Mouse (Mus musculus) embryo, embryonic 11.5 days (tissue): ENCODE data around the gene Gpr84.
"Not testable (repeated sequence)": the region's sequence is repeated elsewhere in the genome, so short reads cannot be mapped to it uniquely, and the experiment has no call there.

Source experiments
- DNase-seq: peaks from one replicate; pipeline ENCODE4 v3.0.0-alpha.2; 2012; ENCODE audit warnings: low read depth, low spot score

Gpr84 gene

GRCm38 (mm10) chr15:103289600-103289999, 20.8 kb downstream of the Gpr84 start:
- no peak for DNase-seq

GRCm38 (mm10) chr15:103285778-103286417, 24.5 kb downstream of the Gpr84 start:
- no peak for DNase-seq

- no peak for DNase-seq
These were observed 25.8 kb downstream of the Gpr84 start for GRCm38 (mm10) chr15:103284647-103285046.

DNA sequence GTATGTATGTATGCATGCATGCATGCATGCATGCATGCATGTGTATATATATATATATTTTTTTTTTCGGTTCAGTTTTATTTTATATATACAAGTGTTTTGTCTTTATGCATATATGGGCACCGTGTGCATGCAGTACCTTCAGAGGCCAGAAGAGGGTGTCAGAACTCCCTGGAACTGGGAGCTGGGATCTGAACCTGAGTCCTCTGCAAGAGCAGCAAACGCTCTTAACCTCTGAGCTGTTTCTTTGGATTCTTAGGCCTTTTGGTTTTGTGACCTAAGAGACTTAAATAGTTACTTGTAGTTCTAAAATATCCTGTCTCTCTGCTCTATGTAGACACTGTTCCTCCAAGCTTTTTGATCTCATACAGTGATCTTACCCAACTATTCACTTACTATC, 26.3 kb downstream of the Gpr84 start:
- DNase-seq: no peak

DNA sequence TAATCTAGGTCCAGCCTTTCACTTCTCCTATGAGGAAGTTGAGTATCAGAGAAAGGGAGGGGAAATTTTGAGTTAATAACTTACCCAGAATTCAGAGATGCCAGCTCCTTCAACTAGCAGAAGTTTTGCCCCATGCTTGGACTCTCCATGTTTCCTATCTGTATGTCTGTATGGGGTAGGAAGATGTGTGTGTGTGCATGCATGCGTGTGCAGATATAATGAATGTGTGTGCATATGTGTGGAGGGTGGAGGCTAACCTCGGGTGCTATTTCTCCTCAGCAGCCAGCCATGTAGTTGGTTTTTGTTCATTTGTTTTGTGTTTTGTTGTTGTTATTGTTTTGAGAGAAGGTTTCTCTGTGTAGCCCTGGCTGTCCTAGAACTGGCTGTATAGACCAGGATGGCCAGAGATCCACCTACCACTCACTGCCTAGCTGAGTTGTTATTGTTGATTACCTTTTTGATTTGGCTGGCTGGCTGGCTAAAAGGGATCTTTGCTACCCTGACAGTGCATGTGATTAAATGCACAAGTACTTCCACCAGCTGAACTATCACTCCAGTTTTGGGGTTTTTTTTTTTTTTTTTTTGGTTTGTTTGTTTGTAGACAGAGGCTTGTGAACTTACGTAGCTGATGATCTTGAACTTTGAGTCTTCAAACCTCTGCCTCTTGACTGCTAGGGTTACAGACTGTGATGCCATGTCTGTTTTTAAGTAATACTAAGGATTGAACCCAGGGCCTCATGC, 28.8 kb downstream of the Gpr84 start:
- DNase-seq: no peak

DNA sequence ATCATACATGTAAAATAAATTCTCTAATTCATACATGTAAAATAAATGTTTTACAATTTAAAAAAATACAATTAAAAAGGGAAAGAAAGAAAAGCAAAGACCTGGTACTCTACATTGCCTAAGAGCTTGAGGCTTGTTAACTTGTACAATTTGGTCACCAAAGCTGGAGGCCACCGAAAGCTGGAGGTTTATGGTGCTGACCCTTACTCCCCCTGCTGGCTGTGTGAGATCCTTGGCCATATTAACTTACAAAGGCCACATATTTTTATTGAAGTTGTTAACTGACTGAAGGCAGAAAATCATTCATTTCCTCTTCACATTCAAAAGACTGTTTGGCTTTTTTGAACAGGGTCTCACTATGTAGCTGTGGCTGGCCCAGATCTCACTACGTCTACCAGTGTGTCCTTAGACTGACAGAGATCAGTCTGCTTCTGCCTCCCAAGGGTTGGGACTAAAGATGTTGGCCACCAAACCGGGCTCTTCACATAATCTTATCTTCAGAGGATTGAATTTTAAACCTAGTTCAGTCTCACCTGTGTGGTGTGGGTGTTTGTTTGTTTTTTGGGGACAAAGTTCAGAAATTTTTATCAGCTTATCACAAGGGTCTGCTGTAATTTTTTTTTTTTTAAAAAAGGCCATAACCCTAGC, 29.5 kb downstream of the Gpr84 start:
- no peak for DNase-seq

DNA sequence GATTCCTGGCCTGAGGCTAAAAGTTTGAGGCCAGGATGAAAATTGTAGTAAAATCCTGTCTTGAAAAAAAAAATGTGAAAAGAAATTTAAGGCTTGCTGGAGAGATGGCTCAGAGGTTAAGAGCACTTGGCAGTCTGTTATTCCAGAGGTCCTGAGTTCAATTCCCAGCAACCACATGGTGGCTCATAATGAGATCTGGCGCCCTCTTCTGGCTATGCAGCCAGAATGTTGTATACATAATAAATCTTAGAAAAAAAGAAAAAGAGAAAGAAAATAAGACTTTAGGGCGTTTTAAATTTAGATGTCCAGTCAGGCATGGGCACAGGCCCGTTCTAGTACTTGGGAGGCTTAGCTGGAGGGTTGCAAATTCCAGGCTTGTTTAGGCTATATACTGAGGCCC, 30.7 kb downstream of the Gpr84 start:
- no peak for DNase-seq

GRCm38 (mm10) chr15:103277949-103278348, 32.5 kb downstream of the Gpr84 start:
- no peak for DNase-seq

GRCm38 (mm10) chr15:103275943-103276342, 34.5 kb downstream of the Gpr84 start:
- DNase-seq: not testable (repeated sequence)

DNA sequence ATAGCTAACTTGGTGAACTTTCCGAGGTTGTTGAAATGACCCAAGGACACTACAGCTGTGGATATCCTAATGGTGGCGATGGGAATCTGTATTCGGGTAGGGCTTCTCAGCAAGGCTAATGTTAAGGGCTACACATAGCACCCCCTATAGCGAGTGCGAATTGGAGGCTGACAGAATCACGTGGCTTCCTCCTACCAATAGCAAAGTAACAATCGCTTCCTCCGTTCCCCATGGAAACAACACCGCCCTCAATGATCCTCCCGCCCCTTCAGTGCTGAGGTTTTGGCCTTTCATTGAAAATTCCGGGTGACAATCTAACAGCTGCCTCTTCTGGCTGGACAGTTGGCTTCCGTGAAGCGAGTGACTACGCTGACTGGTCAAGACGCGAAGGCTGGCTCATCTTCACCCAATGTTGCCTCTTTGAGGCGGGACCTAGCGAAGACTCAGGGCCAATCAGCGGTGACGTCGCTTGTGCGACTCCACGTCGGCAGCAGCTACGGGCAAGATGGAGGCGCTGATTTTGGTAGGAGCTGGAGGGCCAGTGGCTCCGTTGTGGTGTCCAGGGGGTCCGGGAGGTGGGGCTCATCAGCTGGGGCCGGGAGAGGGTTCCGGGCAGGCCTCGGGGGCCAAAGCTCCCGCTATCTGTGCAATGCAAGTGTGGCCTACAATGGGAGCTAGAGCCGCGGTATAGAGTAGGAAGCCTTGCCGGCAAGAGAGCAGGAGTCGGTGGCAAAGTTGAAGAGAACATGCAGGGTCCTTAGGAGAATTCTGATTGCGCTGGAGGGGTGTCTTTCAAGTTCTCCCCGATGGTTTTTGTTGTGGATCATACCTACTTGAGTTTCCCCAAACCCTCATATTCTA, 37.8 kb downstream of the Gpr84 start, which contains the start of gene Copz1:
Copz1 (plus strand) TSS at position 296 of the 861 bp plus-strand sequence.
- DNase-seq: peak; percentile 96

- no peak for DNase-seq
These were observed 41.5 kb downstream of the Gpr84 start for GRCm38 (mm10) chr15:103268903-103269302.

DNA sequence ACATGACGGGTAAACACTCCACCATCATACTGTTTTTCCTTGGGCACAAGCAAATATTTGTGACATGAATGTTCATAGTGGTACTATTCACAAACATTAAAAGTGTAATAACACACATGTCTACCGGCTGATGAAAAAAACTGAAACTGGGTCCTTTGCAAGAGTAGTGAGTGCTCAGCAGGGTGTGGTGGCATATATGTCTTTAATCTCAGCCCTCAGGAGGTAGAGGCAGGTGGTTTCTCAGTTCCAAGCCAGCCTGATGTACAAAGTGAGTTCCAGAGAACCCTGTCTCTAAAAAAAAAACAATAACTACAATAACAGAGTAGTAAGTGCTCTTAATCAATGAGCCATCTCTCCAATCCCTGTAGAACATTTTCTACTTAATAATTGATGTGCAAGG, 45.6 kb downstream of the Gpr84 start:
- DNase-seq: no peak

DNA sequence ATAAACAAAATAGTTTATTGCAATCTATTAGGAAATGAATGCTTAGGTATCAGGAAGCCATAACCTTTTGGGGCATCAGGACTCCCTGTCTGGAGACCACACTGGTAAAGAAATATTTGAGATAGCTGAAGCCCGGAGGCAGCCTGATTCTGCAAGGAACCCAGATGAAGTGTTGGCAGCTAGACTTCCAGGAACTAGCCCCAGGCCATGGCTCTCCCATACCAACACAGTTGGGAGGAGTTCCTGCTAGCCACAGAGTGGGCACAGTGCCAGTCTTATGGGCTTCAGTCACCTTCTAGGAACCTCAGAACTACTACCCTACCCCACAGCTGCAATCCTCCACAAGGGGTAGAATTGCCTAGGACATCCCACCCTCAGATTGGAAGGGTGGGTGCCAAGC, 50.4 kb downstream of the Gpr84 start:
- no peak for DNase-seq

DNA sequence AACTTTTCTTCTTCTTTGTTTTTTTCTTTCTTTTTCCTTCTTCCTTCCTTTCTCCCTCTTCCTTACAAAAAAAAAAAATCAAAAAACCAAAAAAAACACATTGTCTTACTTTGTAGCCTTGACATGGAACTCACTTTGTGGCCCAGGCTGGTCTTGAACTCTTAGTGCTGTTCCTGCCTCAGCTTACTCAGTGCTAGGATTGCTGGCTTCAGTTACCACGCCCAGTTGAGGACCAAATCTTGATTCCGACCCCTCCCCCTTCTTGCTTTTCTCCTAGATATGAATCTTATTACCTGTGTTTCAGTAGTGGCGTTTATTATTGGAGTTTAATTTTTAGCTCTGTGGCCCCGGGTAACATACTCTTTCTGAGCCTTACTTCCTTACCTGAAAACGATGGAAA, 51.2 kb downstream of the Gpr84 start:
- DNase-seq: no peak
